Mouse (Mus musculus): ENCODE data around the gene Gm16867.
"Not testable (repeated sequence)": the region's sequence is repeated elsewhere in the genome, so short reads cannot be mapped to it uniquely, and the experiment has no call there.

- TF ChIP-seq POLR2A (IDR thresholded peaks at IDR 0.05; ENCODE audit: borderline replicate concordance, insufficient read depth, low read length); CTCF (IDR thresholded peaks at IDR 0.05; ENCODE audit: borderline replicate concordance, insufficient read depth, low read depth, low read length): not testable (repeated sequence)
These were observed 62.2 kb downstream of the Gm16867 start for GRCm38 (mm10) chr14:69440955-69441354.

Measured in cerebellum, adult 2 months (tissue).